Mouse (Mus musculus) intestine, postnatal 0 days (tissue): ENCODE data around the gene Rab37. TPM values are rescaled to one million over a fixed set of nuclear protein-coding genes. Genes with fewer than 3 reads are reported as not detected.

ENCODE experiments used
- ATAC-seq: fragments of 200-750 bp; cut with Nextera tagmentation; 2 replicates; pipeline ENCODE4 v1.8.0; 2017; ENCODE audit warnings: mild to moderate bottlenecking, moderate TSS enrichment, moderate library complexity
- H3K27ac ChIP-seq: fragments of 300-500 bp; sonication (generic); 2 replicates; pipeline ENCODE4 v1.5.1; 2014; ENCODE audit warnings: mild to moderate bottlenecking, low read depth, low read length, moderate library complexity
- H3K27me3 ChIP-seq: fragments of 300-500 bp; sonication (generic); replicated peaks from 2 replicates; pipeline ENCODE4 v1.6.1; 2014; ENCODE audit warnings: low read length, mixed read lengths; ENCODE audit not compliant: control insufficient read depth, insufficient read depth
- H3K36me3 ChIP-seq: fragments of 300-500 bp; sonication (generic); 2 replicates; pipeline ENCODE4 v1.6.1; 2014; ENCODE audit warnings: mild to moderate bottlenecking, moderate library complexity; ENCODE audit not compliant: control insufficient read depth, insufficient read depth
- H3K4me1 ChIP-seq: fragments of 300-500 bp; sonication (generic); replicated peaks from 2 replicates; pipeline ENCODE4 v1.6.1; 2014; ENCODE audit warnings: antibody characterized with exemption, low read length, mixed read lengths; ENCODE audit not compliant: control insufficient read depth, insufficient read depth
- H3K4me2 ChIP-seq: fragments of 300-500 bp; sonication (generic); replicated peaks from 2 replicates; pipeline ENCODE4 v1.6.1; 2014; ENCODE audit warnings: low read depth, mild to moderate bottlenecking, moderate library complexity
- H3K4me3 ChIP-seq: fragments of 300-500 bp; sonication (generic); 2 replicates; pipeline ENCODE4 v1.5.1; 2014; ENCODE audit warnings: low read depth, low read length
- H3K9ac ChIP-seq: fragments of 300-500 bp; sonication (generic); 2 replicates; pipeline ENCODE4 v1.6.1; 2014; ENCODE audit warnings: mild to moderate bottlenecking, low read depth, low read length
- H3K9me3 ChIP-seq: fragments of 300-500 bp; sonication (generic); 2 replicates; pipeline ENCODE4 v1.6.1; 2016; ENCODE audit warnings: mixed run types; ENCODE audit not compliant: control insufficient read depth
- CTCF ChIP-seq: sonication (generic); IDR thresholded peaks from 2 replicates; pipeline ENCODE4 v1.5.1; 2016; ENCODE audit warnings: low read depth, mild to moderate bottlenecking, control low read depth, antibody characterized with exemption, moderate library complexity
- WGBS: fragments of 180-500 bp; shearing (Covaris S2); extraction: QIAGEN DNeasy Blood & Tissue Kit; methylation state at CpG from one replicate; pipeline ENCODE4 v1.1.7; 2014; 5-methylcytosine and 5-hydroxymethylcytosine counted together
- polyA plus RNA-seq: library from polyadenylated mRNA; unstranded; fragments of >200 nt; fragmentation: Nextera tagmentation; extraction: Ambion mirVana; gene quantifications from 2 replicates; pipeline ENCODE4 v1.2.1, GENCODE M21; 2015

Rab37 gene
- polyA plus RNA-seq, 1 experiment from 2014 or later: 3.7 TPM

- Histone ChIP-seq H3K9me3 (no peaks in the 10 kb centered on the region), H3K4me1 (no peaks in the 10 kb centered on the region), H3K4me3 (no peak overlapping the region), H3K27me3 (peaks cover 19% of the 10 kb centered on the region; the same call in 1 of the 2 replicates), H3K27ac (no peak overlapping the region), H3K4me2 (no peak overlapping the region), H3K36me3 (no peaks in the 10 kb centered on the region), H3K9ac (no peak overlapping the region)
- no peak for TF ChIP-seq CTCF
- WGBS: 24% methylated on average over 4 of the region's 4 CpGs
- ATAC-seq: no peak
Measured at GRCm38 (mm10) chr11:115092140-115092539, 909 bp downstream of the Rab37 start.

- ATAC-seq: peak; percentile 25; the same call in 1 of the 2 replicates
- H3K4me1 ChIP-seq: no peaks in the 10 kb centered on the region
- no peaks in the 10 kb centered on the region; the same call in 1 of the 2 replicates for H3K27me3 ChIP-seq
- no peak overlapping the region; the same call in 1 of the 2 replicates for H3K27ac ChIP-seq
- 0 out of 2 replicates have a peak, but pooled peaks have one; percentile 6 for TF ChIP-seq CTCF
- no peak overlapping the region for H3K9ac ChIP-seq
- H3K4me3 ChIP-seq: no peak overlapping the region
- no peaks in the 10 kb centered on the region for H3K9me3 ChIP-seq
- no peaks in the 10 kb centered on the region for H3K36me3 ChIP-seq
- no peak overlapping the region for H3K4me2 ChIP-seq
- WGBS: 37% methylated on average over 10 of the region's 10 CpGs
Measured at GRCm38 (mm10) chr11:115098203-115098932, 7.1 kb downstream of the Rab37 start.

GRCm38 (mm10) chr11:115099241-115099840 is 8.1 kb downstream of the Rab37 start:
- no peaks in the 10 kb centered on the region for H3K4me1 ChIP-seq
- H3K27me3 ChIP-seq: no peaks in the 10 kb centered on the region
- WGBS: 29% methylated on average over 16 of the region's 16 CpGs
- TF ChIP-seq CTCF: no peak
- no peak overlapping the region; the same call in 1 of the 2 replicates for H3K27ac ChIP-seq
- no peak for ATAC-seq
- no peak overlapping the region for H3K4me2 ChIP-seq
- no peak overlapping the region for H3K9ac ChIP-seq
- H3K4me3 ChIP-seq: no peak overlapping the region
- no peaks in the 10 kb centered on the region for H3K36me3 ChIP-seq
- no peaks in the 10 kb centered on the region for H3K9me3 ChIP-seq

- Histone ChIP-seq H3K4me2 (no peak overlapping the region), H3K27ac (no peak overlapping the region), H3K9ac (no peak overlapping the region), H3K27me3 (no peaks in the 10 kb centered on the region), H3K4me1 (no peaks in the 10 kb centered on the region), H3K4me3 (no peak overlapping the region), H3K36me3 (no peaks in the 10 kb centered on the region), H3K9me3 (no peaks in the 10 kb centered on the region)
- WGBS: 74% methylated on average over 5 of the region's 5 CpGs
- ATAC-seq: no peak
- no peak for TF ChIP-seq CTCF
Measured at GRCm38 (mm10) chr11:115100032-115100621, 8.9 kb downstream of the Rab37 start.

GRCm38 (mm10) chr11:115100741-115101140 is 9.5 kb downstream of the Rab37 start:
- TF ChIP-seq CTCF: no peak
- no peaks in the 10 kb centered on the region for H3K4me1 ChIP-seq
- no peaks in the 10 kb centered on the region for H3K9me3 ChIP-seq
- H3K9ac ChIP-seq: no peak overlapping the region
- H3K4me2 ChIP-seq: no peak overlapping the region
- no peak overlapping the region for H3K4me3 ChIP-seq
- 65% methylated on average over 7 of the region's 7 CpGs for WGBS
- no peak for ATAC-seq
- H3K36me3 ChIP-seq: no peaks in the 10 kb centered on the region
- no peaks in the 10 kb centered on the region for H3K27me3 ChIP-seq
- H3K27ac ChIP-seq: no peak overlapping the region

- WGBS: 49% methylated on average over 6 of the region's 6 CpGs
- Histone ChIP-seq H3K9me3 (no peaks in the 10 kb centered on the region), H3K4me2 (no peak overlapping the region), H3K4me1 (no peaks in the 10 kb centered on the region), H3K36me3 (no peaks in the 10 kb centered on the region), H3K27ac (no peak overlapping the region), H3K4me3 (no peak overlapping the region), H3K9ac (no peak overlapping the region), H3K27me3 (no peaks in the 10 kb centered on the region)
- TF ChIP-seq CTCF: no peak
- no peak for ATAC-seq
Measured at GRCm38 (mm10) chr11:115101615-115102051, 10.4 kb downstream of the Rab37 start.
